Mouse (Mus musculus): ENCODE data around the gene Zdhhc8. TPM values are rescaled to one million over a fixed set of nuclear protein-coding genes. Genes with fewer than 3 reads are reported as not detected.

The Zdhhc8 gene
- polyA plus RNA-seq, 1 experiment from 2014 or later, result 16.9 TPM

DNA sequence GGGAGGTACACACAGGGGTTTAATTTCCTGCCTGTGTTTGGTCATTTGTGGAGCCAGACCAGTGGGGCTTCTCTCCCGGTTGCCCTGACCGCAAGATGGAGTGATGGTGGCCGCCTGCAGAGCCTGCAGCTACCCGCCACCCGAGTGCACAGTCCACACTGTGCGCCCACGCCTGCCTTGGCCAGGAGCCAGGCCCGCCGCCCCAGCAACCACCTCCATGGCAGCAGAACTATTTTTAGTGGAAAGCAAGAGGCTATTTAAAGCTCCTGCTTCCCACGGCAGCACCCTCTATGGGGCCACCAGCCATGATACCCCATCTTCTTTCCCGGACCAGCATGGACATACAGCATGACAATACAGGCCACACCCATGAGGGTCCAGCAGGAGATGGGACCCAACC, 5.3 kb downstream of the Zdhhc8 start:
- no peaks in the 10 kb centered on the region for H3K9me3 ChIP-seq (replicated peaks)
- ATAC-seq (ENCODE audit: low FRiP score), result no peak
- no peak overlapping the region for H3K4me3 ChIP-seq (replicated peaks)
- H3K4me1 ChIP-seq, result peaks cover 53% of the 10 kb centered on the region
- H3K27me3 ChIP-seq (replicated peaks), result no peaks in the 10 kb centered on the region
- H3K36me3 ChIP-seq, result peaks cover 34% of the 10 kb centered on the region
- 0 out of 2 replicates have a peak overlapping the region, but pooled peaks have one; percentile 33 for H3K27ac ChIP-seq (replicated peaks)
- WGBS, result 64% methylated on average over 11 of the region's 11 CpGs
- no peak overlapping the region for H3K9ac ChIP-seq (replicated peaks)
- H3K4me2 ChIP-seq, result peak overlapping the region; percentile 20; the same call in 1 of the 2 replicates

DNA sequence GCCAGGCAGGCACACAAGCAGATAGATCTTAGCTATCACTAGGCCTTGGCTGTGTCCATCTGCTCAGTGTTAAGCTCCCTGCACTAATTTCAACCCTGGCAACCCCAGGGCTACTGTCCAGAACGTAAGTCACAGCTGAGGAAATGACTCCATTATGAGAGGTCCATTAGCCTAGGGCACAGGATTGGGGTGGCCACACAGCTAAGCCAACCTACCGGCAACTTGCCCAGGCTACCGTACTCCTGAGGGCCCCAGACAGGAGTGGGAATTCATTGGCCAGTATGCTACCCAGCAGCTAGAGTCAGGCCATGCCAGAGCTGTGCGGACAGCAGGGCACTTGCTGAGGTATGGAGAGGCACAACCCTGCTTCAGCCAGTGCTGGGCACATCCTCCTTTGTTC, 6.1 kb downstream of the Zdhhc8 start:
- no peak overlapping the region for H3K4me2 ChIP-seq
- 85% methylated on average over 4 of the region's 4 CpGs for WGBS
- H3K27me3 ChIP-seq (replicated peaks), result no peaks in the 10 kb centered on the region
- no peaks in the 10 kb centered on the region for H3K9me3 ChIP-seq (replicated peaks)
- H3K9ac ChIP-seq (replicated peaks), result no peak overlapping the region
- no peak for ATAC-seq (ENCODE audit: low FRiP score)
- H3K27ac ChIP-seq (replicated peaks), result peak overlapping the region; percentile 23; the same call in 1 of the 2 replicates
- peaks cover 47% of the 10 kb centered on the region for H3K4me1 ChIP-seq
- no peak overlapping the region for H3K4me3 ChIP-seq (replicated peaks)
- peaks cover 42% of the 10 kb centered on the region for H3K36me3 ChIP-seq

DNA sequence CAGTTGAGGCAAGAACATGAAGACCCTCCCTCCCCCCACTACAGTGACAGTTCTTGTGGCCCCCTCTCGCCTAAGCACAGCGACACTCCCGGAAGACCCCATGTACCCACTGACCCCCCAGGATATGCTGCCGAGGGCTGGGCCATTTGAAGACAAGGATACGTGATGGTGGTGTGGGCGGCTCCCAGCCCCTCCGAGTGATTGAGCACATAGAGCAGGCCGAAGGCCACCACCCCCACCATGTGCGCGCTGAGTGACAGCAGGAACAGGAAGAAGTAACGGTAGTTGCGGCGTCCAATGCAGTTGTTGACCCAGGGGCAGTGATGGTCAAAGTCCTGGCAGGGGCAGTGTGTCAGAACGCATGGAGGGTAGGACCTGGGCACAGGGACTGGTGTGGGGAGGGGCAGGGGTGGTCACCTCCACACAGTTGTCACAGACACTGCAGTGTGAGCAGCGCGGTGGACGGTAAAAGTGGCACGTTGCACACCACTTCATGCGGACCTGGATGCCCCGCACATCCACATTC, 7.0 kb downstream of the Zdhhc8 start:
- 95% methylated on average over 20 of the region's 20 CpGs for WGBS
- Histone ChIP-seq H3K4me3 (replicated peaks) (no peak overlapping the region), H3K27ac (replicated peaks) (no peak overlapping the region), H3K27me3 (replicated peaks) (no peaks in the 10 kb centered on the region), H3K4me2 (no peak overlapping the region), H3K36me3 (peaks cover 51% of the 10 kb centered on the region), H3K9ac (replicated peaks) (no peak overlapping the region), H3K4me1 (peaks cover 38% of the 10 kb centered on the region), H3K9me3 (replicated peaks) (no peaks in the 10 kb centered on the region)
- no peak for ATAC-seq (ENCODE audit: low FRiP score)

DNA sequence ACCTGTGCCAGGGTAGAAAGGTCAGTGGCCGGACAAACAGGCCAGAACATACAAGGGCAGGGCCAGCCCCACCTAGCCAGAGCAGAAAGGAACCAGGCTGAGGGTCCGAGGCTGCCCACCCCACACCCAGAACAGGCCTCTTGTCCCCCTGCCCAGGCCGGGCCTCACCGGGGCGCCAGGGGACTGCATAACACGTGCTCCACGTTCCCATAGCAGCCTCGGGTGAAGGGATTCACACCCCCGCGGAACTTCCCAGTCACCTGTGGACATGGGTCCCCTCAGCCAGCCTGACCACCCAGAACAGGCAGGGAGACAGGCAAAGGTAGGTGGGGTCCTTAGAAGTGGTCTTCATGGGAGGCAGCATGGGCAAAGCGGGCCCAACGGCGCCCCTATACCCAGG, 7.7 kb downstream of the Zdhhc8 start:
- no peak overlapping the region for H3K9ac ChIP-seq (replicated peaks)
- no peak overlapping the region for H3K4me2 ChIP-seq
- peaks cover 37% of the 10 kb centered on the region for H3K4me1 ChIP-seq
- no peak overlapping the region for H3K27ac ChIP-seq (replicated peaks)
- no peak for ATAC-seq (ENCODE audit: low FRiP score)
- no peak overlapping the region for H3K4me3 ChIP-seq (replicated peaks)
- H3K9me3 ChIP-seq (replicated peaks), result no peaks in the 10 kb centered on the region
- no peaks in the 10 kb centered on the region for H3K27me3 ChIP-seq (replicated peaks)
- 94% methylated on average over 13 of the region's 13 CpGs for WGBS
- peaks cover 58% of the 10 kb centered on the region for H3K36me3 ChIP-seq

DNA sequence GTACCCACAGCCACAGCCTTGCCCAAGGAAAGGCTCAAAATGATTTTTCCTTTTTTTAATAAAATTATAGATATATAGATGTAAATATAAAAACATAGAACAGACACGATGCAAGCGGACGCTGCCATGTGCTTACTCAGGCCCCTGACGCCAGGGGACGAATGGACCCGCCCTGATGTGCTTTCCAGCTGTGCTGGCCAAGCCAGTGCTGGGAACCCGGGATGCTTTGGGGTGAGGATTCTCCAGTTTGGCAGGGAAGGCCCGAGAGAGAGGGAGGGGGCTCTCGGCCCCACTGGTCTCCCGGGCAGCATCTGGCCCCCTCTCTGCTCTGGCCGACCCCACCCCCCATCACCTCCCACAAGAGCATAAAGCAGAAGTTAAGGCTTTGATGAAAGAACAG, 12.7 kb downstream of the Zdhhc8 start:
- H3K9ac ChIP-seq (replicated peaks), result no peak overlapping the region
- H3K27ac ChIP-seq (replicated peaks), result no peak overlapping the region
- peaks cover 9% of the 10 kb centered on the region for H3K4me1 ChIP-seq
- peaks cover 53% of the 10 kb centered on the region for H3K36me3 ChIP-seq
- no peak overlapping the region for H3K4me2 ChIP-seq
- WGBS, result 91% methylated on average over 11 of the region's 11 CpGs
- no peak for ATAC-seq (ENCODE audit: low FRiP score)
- H3K27me3 ChIP-seq (replicated peaks), result no peaks in the 10 kb centered on the region
- no peaks in the 10 kb centered on the region for H3K9me3 ChIP-seq (replicated peaks)
- no peak overlapping the region for H3K4me3 ChIP-seq (replicated peaks)

DNA sequence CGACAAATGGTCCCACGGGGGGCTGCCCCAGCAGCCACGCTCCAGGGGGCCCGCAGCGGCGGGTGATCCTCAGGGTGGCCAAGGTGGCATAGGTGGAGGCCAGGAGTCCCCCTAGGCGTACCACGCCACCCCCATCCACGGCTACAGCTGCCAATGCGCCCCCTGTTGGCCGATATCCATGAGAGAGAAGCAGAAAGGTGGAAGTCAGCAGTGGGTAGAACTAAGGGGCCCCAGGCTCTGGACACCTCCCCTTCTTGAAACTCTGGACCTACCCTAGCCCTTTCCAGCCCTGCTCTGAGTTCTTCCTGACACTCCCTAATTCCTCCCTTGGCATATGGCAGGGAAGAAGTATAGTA, 13.4 kb downstream of the Zdhhc8 start:
- no peak for ATAC-seq (ENCODE audit: low FRiP score)
- no peak overlapping the region for H3K9ac ChIP-seq (replicated peaks)
- no peak overlapping the region for H3K4me3 ChIP-seq (replicated peaks)
- H3K36me3 ChIP-seq, result peaks cover 48% of the 10 kb centered on the region
- H3K4me2 ChIP-seq, result no peak overlapping the region
- H3K27ac ChIP-seq (replicated peaks), result no peak overlapping the region
- WGBS, result 79% methylated on average over 11 of the region's 11 CpGs
- peaks cover 9% of the 10 kb centered on the region for H3K4me1 ChIP-seq
- no peaks in the 10 kb centered on the region for H3K27me3 ChIP-seq (replicated peaks)
- no peaks in the 10 kb centered on the region for H3K9me3 ChIP-seq (replicated peaks)

DNA sequence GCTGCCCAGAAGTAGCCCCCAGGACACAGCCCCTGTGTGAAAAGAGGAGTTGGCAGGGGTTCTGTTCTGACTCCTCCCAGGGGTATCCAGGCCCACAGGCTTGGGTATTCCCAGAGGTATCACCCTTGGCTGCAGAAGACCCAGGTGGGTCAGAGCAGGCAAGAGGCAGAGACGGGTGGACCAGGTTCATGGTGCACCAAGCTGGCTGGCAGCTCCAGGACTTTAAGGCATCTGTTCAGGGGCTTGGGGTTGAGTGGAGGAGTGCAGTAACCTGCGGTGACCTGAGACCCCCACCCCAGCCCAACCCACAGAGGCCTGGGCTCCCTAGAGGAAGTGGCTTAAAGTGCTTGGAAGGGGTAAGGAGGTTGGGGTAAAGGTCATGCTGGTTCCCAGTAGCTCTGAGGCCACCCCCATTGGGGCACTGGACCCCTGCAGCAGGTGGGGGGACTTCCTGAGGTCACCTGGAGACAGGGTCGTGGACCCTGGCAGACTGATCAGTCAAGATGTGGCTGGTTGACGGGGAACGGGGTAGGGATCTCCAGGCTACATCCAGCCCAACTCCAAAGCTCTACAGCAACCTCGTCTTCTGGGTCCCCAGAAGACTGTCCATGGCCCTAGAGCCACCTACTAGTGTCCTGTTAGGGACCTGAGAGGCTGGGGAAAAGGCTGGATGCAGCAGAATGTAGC, 13.9 kb downstream of the Zdhhc8 start:
- no peak for ATAC-seq (ENCODE audit: low FRiP score)
- Histone ChIP-seq H3K4me2 (no peak overlapping the region), H3K9ac (replicated peaks) (no peak overlapping the region), H3K4me3 (replicated peaks) (no peak overlapping the region), H3K27ac (replicated peaks) (no peak overlapping the region), H3K4me1 (peaks cover 10% of the 10 kb centered on the region), H3K9me3 (replicated peaks) (no peaks in the 10 kb centered on the region), H3K27me3 (replicated peaks) (no peaks in the 10 kb centered on the region), H3K36me3 (peaks cover 43% of the 10 kb centered on the region)
- WGBS, result 95% methylated on average over 6 of the region's 6 CpGs

DNA sequence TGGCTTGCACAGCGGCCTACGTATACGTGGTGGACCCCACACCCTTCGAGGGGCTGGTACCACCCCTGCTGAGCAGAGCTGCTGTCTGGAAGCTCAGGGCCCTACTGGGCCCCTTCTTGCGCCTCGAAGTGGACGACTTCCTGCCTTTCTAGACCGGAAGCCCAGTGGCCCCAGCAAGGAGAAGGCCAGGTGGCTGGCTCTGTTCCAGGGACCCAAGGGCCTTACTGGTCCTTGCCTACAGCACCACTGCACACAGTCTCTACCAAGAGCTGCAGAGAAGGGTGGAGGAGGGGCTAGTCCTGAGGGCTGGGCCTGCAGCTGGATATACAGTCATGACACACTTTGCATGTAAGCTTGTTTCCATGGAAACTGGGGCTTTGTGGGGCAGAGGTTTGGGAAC, 14.9 kb downstream of the Zdhhc8 start:
- H3K4me3 ChIP-seq (replicated peaks), result no peak overlapping the region
- peak; percentile 22; the same call in 1 of the 2 replicates for ATAC-seq (ENCODE audit: low FRiP score)
- no peak overlapping the region for H3K4me2 ChIP-seq
- H3K27ac ChIP-seq (replicated peaks), result no peak overlapping the region
- peaks cover 18% of the 10 kb centered on the region for H3K4me1 ChIP-seq
- H3K9me3 ChIP-seq (replicated peaks), result no peaks in the 10 kb centered on the region
- H3K36me3 ChIP-seq, result peaks cover 33% of the 10 kb centered on the region
- H3K27me3 ChIP-seq (replicated peaks), result no peaks in the 10 kb centered on the region
- H3K9ac ChIP-seq (replicated peaks), result no peak overlapping the region
- 59% methylated on average over 8 of the region's 8 CpGs for WGBS

DNA sequence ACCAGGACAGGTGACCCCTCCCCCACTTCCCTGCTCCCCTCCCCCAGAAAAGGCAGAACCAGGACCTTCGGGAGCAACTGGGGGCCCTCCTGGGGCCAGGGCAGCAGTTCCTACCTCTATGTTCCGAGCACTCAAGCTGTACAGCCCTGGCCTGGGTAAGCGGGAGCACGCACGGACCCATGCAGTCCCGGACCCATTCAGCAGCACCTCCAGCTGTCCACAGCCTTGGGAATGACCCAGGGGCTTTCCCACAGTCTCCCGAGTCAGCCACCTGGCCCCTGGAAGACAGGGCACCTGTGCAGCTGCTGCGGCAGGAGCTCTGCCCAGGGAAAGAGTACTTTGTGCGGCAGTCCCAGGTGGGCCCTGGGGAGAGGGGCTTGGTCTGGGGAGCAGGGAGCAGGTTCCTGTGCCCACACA, 16.3 kb downstream of the Zdhhc8 start:
- 75% methylated on average over 9 of the region's 9 CpGs for WGBS
- ATAC-seq (ENCODE audit: low FRiP score), result no peak
- Histone ChIP-seq H3K9me3 (replicated peaks) (no peaks in the 10 kb centered on the region), H3K4me3 (replicated peaks) (no peak overlapping the region), H3K27me3 (replicated peaks) (no peaks in the 10 kb centered on the region), H3K36me3 (peaks cover 19% of the 10 kb centered on the region), H3K4me2 (no peak overlapping the region), H3K9ac (replicated peaks) (no peak overlapping the region), H3K27ac (replicated peaks) (no peak overlapping the region), H3K4me1 (peaks cover 32% of the 10 kb centered on the region)

DNA sequence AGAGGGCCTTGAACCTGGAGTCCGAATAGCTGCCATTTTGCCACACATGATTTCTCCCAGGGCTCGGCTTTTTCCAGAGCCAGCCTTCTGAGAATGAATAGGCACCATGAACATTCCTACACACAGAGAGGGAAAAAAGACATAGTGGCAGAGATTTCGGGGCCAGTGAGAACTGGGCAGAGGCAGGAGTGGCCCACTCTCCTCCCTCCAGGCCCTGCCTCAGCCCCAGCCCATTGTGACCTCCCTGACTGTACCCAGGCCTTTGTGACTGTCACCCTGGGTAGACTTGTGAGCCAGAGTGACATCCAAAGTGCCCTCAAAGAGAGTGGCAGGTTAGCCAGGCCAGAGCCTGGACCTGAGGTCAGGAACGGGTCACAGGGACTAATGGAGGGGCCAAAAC, 17.4 kb downstream of the Zdhhc8 start, which contains the start of gene Ccdc188:
TSS of gene Ccdc188 (plus strand) at position 301 of the 400 bp plus-strand sequence.
- Histone ChIP-seq H3K36me3 (peaks cover 9% of the 10 kb centered on the region), H3K4me3 (replicated peaks) (no peak within 1 kb of the TSS), H3K27ac (replicated peaks) (no peak within 1 kb of the TSS), H3K27me3 (replicated peaks) (no peaks in the 10 kb centered on the region), H3K4me1 (peaks cover 42% of the 10 kb centered on the region), H3K9me3 (replicated peaks) (no peaks in the 10 kb centered on the region), H3K4me2 (no peak within 1 kb of the TSS), H3K9ac (replicated peaks) (no peak within 1 kb of the TSS)
- no peak for ATAC-seq (ENCODE audit: low FRiP score)
- WGBS, result 89% methylated on average over 4 of the region's 4 CpGs

DNA sequence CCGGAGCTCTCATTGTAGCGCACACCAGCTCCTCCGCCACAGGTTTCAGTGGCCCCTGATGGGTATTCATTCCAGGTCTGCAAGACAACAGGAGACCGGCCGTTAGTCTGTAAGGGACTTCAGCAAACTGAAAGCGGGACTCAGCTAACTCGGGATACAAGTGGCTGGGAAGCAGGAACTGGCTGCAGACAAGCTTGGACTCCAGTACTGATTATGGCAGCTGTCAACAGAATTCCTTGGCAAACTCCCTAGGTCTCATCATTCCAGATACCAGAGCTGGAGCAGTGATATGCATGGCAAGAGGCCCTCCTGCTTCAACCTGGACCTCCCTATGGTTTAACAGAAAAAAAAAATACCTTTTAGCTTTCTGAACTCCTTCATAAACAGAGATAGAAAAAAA, 20.1 kb downstream of the Zdhhc8 start:
- ATAC-seq (ENCODE audit: low FRiP score), result no peak
- Histone ChIP-seq H3K36me3 (no peaks in the 10 kb centered on the region), H3K9ac (replicated peaks) (peak overlapping the region; percentile 36; the same call in 1 of the 2 replicates), H3K27ac (replicated peaks) (peak overlapping the region; percentile 85), H3K4me2 (peak overlapping the region; percentile 55), H3K4me3 (replicated peaks) (peak overlapping the region; percentile 29), H3K9me3 (replicated peaks) (no peaks in the 10 kb centered on the region), H3K4me1 (peaks cover 58% of the 10 kb centered on the region), H3K27me3 (replicated peaks) (no peaks in the 10 kb centered on the region)
- WGBS, result 51% methylated on average over 7 of the region's 7 CpGs

DNA sequence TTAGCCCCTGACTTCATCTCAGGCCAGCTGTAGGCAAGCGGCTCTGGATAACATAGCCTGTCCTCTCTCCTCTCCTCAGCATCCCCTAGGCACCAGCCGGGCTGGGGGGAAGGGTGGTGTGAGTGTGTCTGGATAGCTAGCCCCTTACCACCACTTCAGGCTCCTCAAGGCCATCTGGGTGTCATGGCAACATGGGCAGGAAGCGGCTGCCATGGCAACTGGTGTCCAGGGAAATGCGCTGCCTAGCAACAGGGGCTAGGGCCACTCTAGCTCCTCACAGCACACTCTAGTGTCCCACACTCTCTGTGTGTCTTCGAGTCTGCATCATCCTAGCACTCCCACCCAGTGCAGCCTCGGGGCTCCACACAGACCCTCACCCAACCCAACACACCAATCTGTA, 21.2 kb downstream of the Zdhhc8 start:
- peaks cover 63% of the 10 kb centered on the region for H3K4me1 ChIP-seq
- H3K27me3 ChIP-seq (replicated peaks), result no peaks in the 10 kb centered on the region
- peak overlapping the region; percentile 36; the same call in 1 of the 2 replicates for H3K9ac ChIP-seq (replicated peaks)
- H3K9me3 ChIP-seq (replicated peaks), result no peaks in the 10 kb centered on the region
- peak overlapping the region; percentile 55 for H3K4me2 ChIP-seq
- H3K36me3 ChIP-seq, result no peaks in the 10 kb centered on the region
- peak overlapping the region; percentile 29 for H3K4me3 ChIP-seq (replicated peaks)
- peak overlapping the region; percentile 85 for H3K27ac ChIP-seq (replicated peaks)
- peak; percentile 90 for ATAC-seq (ENCODE audit: low FRiP score)
- 13% methylated on average over 6 of the region's 6 CpGs for WGBS
